Mouse (Mus musculus): ENCODE measurements around the gene Calcrl. TPM values are rescaled to one million over a fixed set of nuclear protein-coding genes. Genes with fewer than 3 reads are reported as not detected.

Gene Calcrl
- polyA plus RNA-seq, 1 experiment = 3.9 TPM

DNA sequence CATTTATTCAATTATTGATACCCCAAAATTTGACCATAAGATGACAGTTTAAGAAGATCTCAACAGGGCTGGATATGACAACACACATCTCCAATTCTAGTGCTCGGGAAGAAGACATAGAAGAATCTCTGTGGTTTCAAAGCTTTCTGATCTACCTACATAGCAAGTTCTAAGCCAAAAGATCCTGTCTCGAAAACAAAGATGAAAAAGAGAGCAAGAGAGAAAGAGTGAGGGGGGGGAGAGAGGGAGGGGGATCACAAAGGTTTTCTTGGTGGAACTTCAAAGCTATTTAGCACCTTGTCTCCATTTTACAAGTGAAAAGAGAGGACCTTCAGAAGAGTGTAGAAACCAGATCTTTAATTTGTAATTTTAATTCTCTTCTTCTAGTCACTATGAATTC is 77.8 kb downstream of the Calcrl start:
- Histone ChIP-seq H3K4me1 (ENCODE audit: control insufficient read depth, insufficient read depth, low read length) (no peaks in the 10 kb centered on the region), H3K27ac (ENCODE audit: insufficient read depth, low read length) (no peak overlapping the region), H3K27me3 (ENCODE audit: control insufficient read depth, insufficient read depth, low read length) (no peaks in the 10 kb centered on the region), H3K4me3 (replicated peaks; ENCODE audit: insufficient read depth, low read depth, low read length) (no peak overlapping the region)
- no peak for TF ChIP-seq POLR2A (IDR thresholded peaks at IDR 0.05; ENCODE audit: borderline replicate concordance, insufficient read depth, low read length)
- TF ChIP-seq CTCF (IDR thresholded peaks at IDR 0.05; ENCODE audit: borderline replicate concordance, insufficient read depth, low read depth, low read length) = no peak
- 80% methylated on average over 2 of the region's 2 CpGs for WGBS
- no peak for DNase-seq

DNA sequence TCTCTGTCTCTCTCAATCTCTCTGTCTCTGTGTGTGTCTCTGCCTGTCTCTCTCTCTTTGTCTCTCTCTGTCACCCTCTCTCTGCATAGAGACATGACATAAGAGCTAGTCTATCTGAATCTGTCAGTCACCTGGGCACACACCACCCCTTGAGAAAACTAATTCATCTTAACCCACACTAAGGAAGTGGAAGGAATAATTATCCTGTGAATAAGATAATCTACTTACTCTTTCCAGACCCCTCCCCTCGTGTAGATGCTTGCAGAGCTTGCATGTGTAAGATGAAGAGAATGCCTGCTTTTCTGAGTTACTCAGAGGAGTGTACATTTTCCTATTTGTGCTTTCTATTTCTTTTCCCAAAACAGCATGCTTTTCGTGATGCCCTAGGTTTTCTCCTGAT is 81.5 kb downstream of the Calcrl start:
- no peak for DNase-seq
- no peak overlapping the region for H3K4me3 ChIP-seq (replicated peaks; ENCODE audit: insufficient read depth, low read depth, low read length)
- 62% methylated on average over 2 of the region's 2 CpGs for WGBS
- no peaks in the 10 kb centered on the region for H3K27me3 ChIP-seq (ENCODE audit: control insufficient read depth, insufficient read depth, low read length)
- TF ChIP-seq CTCF (IDR thresholded peaks at IDR 0.05; ENCODE audit: borderline replicate concordance, insufficient read depth, low read depth, low read length) (no peak), POLR2A (IDR thresholded peaks at IDR 0.05; ENCODE audit: borderline replicate concordance, insufficient read depth, low read length) (no peak)
- no peak overlapping the region for H3K27ac ChIP-seq (ENCODE audit: insufficient read depth, low read length)
- no peaks in the 10 kb centered on the region for H3K4me1 ChIP-seq (ENCODE audit: control insufficient read depth, insufficient read depth, low read length)

DNA sequence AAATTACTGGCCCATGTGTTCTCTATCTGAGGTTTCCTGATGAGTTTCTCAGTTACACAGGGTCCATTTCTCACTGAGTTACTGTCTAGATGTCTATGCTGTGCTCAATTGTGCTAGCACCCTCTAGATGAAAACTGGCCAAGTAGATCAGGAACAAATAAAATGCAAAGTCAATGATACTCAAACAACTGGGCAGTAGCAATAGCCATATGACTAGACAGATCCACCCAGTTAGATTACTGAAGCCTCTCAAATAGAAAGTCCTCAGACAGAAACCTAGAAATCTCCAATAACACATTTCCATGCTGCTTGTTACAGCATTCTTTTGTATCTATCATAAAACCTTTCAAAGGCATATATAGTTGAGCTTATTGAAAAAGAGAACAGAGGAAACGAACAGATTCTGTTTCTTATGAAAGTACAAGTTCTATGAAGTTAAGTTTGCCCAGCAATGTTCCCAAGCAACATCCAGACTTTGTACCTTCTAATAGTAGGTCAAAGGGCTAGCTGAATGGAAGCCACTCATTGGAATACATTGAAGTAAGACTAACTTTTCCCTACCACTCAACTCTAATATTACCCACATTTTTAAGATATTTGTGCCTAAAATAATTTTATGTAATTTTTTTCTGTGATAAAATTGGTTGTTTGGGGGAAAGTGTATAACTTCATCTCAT is 87.3 kb downstream of the Calcrl start:
- H3K4me3 ChIP-seq (replicated peaks; ENCODE audit: insufficient read depth, low read depth, low read length) = no peak overlapping the region
- no peak overlapping the region for H3K27ac ChIP-seq (ENCODE audit: insufficient read depth, low read length)
- no peaks in the 10 kb centered on the region for H3K4me1 ChIP-seq (ENCODE audit: control insufficient read depth, insufficient read depth, low read length)
- 87% methylated on average over 1 of the region's 1 CpGs for WGBS
- DNase-seq = no peak
- TF ChIP-seq POLR2A (IDR thresholded peaks at IDR 0.05; ENCODE audit: borderline replicate concordance, insufficient read depth, low read length) = no peak
- TF ChIP-seq CTCF (IDR thresholded peaks at IDR 0.05; ENCODE audit: borderline replicate concordance, insufficient read depth, low read depth, low read length) = no peak
- H3K27me3 ChIP-seq (ENCODE audit: control insufficient read depth, insufficient read depth, low read length) = no peaks in the 10 kb centered on the region

DNA sequence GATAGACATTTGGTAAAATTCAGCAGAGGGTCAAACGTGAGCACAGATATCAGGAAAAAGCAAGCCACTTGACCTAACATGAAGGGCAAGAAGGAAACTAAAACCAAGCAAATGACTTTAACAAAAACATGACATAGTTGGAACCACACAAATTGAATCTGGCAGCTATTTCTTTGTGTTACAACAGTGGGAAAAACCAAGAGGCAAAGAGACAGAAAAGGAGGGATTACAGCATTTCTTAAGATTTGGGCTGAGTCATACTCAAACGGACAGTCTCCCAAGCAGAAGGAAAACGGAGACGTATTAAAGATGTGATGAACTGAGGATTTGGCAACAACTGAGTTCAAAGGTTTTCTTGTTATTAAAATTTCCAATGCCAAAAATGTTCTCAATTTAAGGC is 88.9 kb downstream of the Calcrl start:
- Histone ChIP-seq H3K4me3 (replicated peaks; ENCODE audit: insufficient read depth, low read depth, low read length) (no peak overlapping the region), H3K27me3 (ENCODE audit: control insufficient read depth, insufficient read depth, low read length) (no peaks in the 10 kb centered on the region), H3K27ac (ENCODE audit: insufficient read depth, low read length) (no peak overlapping the region), H3K4me1 (ENCODE audit: control insufficient read depth, insufficient read depth, low read length) (no peaks in the 10 kb centered on the region)
- TF ChIP-seq POLR2A (IDR thresholded peaks at IDR 0.05; ENCODE audit: borderline replicate concordance, insufficient read depth, low read length) = no peak
- TF ChIP-seq CTCF (IDR thresholded peaks at IDR 0.05; ENCODE audit: borderline replicate concordance, insufficient read depth, low read depth, low read length) = no peak
- 72% methylated on average over 4 of the region's 4 CpGs for WGBS
- no peak for DNase-seq

DNA sequence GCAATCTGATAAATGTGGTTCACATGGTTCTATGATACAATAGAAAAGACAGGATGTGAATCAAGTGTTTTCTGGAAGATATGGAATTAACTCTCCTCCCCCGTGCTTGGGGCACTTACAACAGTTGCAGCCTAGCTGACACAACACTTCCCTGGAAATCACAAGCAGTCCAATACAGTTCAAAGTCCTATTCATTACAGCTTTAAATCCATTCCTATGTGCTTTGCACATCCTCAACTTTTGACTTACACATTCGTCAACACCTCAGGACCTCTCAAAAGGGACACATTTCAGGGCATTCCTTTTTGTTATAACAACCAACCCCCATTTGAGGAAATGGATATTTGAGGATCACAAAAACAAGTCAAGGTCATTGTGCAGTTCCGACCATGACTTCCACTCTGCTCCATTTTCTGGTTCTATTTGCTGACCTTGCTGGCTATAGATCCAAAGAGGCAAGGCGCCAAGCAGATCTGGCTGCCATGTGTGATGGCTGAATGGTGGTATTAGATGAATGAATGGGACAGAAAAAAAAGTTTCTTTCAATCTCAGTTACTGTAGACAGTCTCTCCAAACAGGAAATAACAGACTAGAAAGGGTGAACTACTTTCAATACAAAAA is 108.9 kb downstream of the Calcrl start:
- WGBS = 80% methylated on average over 4 of the region's 4 CpGs

DNA sequence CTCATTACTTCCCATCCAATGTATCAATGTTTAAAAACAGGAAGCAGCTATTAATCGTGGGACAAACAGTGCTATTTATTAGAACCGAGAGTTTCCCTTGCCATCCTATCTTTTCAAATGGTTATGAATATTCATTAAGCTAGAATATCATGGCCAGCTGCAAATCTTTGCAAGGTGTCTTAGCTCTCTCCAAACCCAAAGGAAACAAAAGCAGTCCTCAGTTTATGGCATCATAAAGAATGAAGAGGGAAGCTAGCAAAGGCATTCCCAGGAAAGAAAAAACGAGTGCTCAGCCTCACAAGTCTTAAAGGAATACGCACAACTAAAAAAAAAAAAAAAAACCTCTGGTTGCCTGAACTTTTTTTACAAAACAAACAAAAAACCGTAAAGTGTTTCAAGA is 128.7 kb downstream of the Calcrl start:
- Histone ChIP-seq H3K4me3 (replicated peaks; ENCODE audit: insufficient read depth, low read depth, low read length) (no peak overlapping the region), H3K27me3 (ENCODE audit: control insufficient read depth, insufficient read depth, low read length) (no peaks in the 10 kb centered on the region), H3K4me1 (ENCODE audit: control insufficient read depth, insufficient read depth, low read length) (no peaks in the 10 kb centered on the region), H3K27ac (ENCODE audit: insufficient read depth, low read length) (no peak overlapping the region)
- WGBS = 44% methylated on average over 5 of the region's 5 CpGs
- TF ChIP-seq CTCF (IDR thresholded peaks at IDR 0.05; ENCODE audit: borderline replicate concordance, insufficient read depth, low read depth, low read length) (no peak), POLR2A (IDR thresholded peaks at IDR 0.05; ENCODE audit: borderline replicate concordance, insufficient read depth, low read length) (no peak)
- no peak for DNase-seq

More for the DNA sequence above, 108.9 kb downstream of the Calcrl start:
- TF ChIP-seq POLR2A (IDR thresholded peaks at IDR 0.05; ENCODE audit: borderline replicate concordance, insufficient read depth, low read length) (no peak), CTCF (IDR thresholded peaks at IDR 0.05; ENCODE audit: borderline replicate concordance, insufficient read depth, low read depth, low read length) (no peak)
- no peak overlapping the region for H3K27ac ChIP-seq (ENCODE audit: insufficient read depth, low read length)
- DNase-seq = no peak
- no peak overlapping the region for H3K4me3 ChIP-seq (replicated peaks; ENCODE audit: insufficient read depth, low read depth, low read length)
- no peaks in the 10 kb centered on the region for H3K27me3 ChIP-seq (ENCODE audit: control insufficient read depth, insufficient read depth, low read length)
- H3K4me1 ChIP-seq (ENCODE audit: control insufficient read depth, insufficient read depth, low read length) = no peaks in the 10 kb centered on the region

DNA sequence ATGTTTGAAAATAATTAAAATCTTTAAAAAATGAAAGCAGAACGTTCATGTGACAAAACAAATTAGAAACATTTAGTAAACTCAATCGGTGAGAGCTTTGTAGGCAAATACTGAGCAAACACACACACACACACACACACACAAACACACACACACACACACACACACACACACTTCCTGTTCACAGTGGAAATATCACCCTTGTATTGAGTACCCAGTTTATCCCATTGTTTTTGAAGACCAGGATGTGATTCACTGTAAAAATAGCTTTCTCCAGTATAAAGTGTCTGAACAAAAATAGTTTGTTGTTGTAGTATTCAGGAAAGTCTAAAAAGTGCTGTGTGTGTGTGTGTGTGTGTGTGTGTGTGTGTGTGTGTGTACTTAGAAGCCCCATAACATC is 130.1 kb downstream of the Calcrl start:
- H3K4me1 ChIP-seq (ENCODE audit: control insufficient read depth, insufficient read depth, low read length) = no peaks in the 10 kb centered on the region
- no peak for TF ChIP-seq CTCF (IDR thresholded peaks at IDR 0.05; ENCODE audit: borderline replicate concordance, insufficient read depth, low read depth, low read length)
- TF ChIP-seq POLR2A (IDR thresholded peaks at IDR 0.05; ENCODE audit: borderline replicate concordance, insufficient read depth, low read length) = no peak
- no peak overlapping the region for H3K4me3 ChIP-seq (replicated peaks; ENCODE audit: insufficient read depth, low read depth, low read length)
- WGBS = 33% methylated on average over 2 of the region's 2 CpGs
- no peak overlapping the region for H3K27ac ChIP-seq (ENCODE audit: insufficient read depth, low read length)
- DNase-seq = no peak
- no peaks in the 10 kb centered on the region for H3K27me3 ChIP-seq (ENCODE audit: control insufficient read depth, insufficient read depth, low read length)

DNA sequence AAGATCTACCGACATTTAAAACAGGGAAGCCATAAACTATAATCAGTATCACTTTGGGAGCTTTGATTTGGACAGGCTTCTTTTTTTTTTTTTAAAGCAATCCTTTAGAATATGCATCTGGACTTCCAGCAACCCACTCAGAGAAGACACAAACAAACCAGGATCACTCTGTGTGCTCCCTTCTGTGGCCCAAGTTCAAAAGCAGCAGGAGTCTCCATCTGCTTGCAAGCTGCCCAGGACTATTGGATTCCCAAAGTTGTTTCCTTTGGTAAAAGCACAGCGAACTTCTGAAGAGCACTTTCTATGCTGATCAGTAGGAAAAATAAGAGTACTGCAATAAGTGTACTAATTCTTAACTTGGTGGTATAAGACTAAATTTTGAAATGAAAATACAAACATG is 130.6 kb downstream of the Calcrl start:
- WGBS = 10% methylated on average over 2 of the region's 2 CpGs
- H3K27me3 ChIP-seq (ENCODE audit: control insufficient read depth, insufficient read depth, low read length) = no peaks in the 10 kb centered on the region
- H3K4me1 ChIP-seq (ENCODE audit: control insufficient read depth, insufficient read depth, low read length) = no peaks in the 10 kb centered on the region
- H3K4me3 ChIP-seq (replicated peaks; ENCODE audit: insufficient read depth, low read depth, low read length) = no peak overlapping the region
- H3K27ac ChIP-seq (ENCODE audit: insufficient read depth, low read length) = no peak overlapping the region
- no peak for TF ChIP-seq CTCF (IDR thresholded peaks at IDR 0.05; ENCODE audit: borderline replicate concordance, insufficient read depth, low read depth, low read length)
- TF ChIP-seq POLR2A (IDR thresholded peaks at IDR 0.05; ENCODE audit: borderline replicate concordance, insufficient read depth, low read length) = no peak
- peak in 1 of 2 experiments; percentile 11 for DNase-seq
